Mouse (Mus musculus) urinary bladder, adult 18-20 months (tissue): ENCODE measurements around the gene Skiv2l.
"Not testable (repeated sequence)": the region's sequence is repeated elsewhere in the genome, so short reads cannot be mapped to it uniquely, and the experiment has no call there.

ENCODE experiments used
- DNase-seq, 2 experiments: peaks; one replicate each; pipeline ENCODE4 v3.0.0; 2022; ENCODE audit warnings: low spot score in 2 of 2, mixed read lengths in 2 of 2

Gene Skiv2l

DNA sequence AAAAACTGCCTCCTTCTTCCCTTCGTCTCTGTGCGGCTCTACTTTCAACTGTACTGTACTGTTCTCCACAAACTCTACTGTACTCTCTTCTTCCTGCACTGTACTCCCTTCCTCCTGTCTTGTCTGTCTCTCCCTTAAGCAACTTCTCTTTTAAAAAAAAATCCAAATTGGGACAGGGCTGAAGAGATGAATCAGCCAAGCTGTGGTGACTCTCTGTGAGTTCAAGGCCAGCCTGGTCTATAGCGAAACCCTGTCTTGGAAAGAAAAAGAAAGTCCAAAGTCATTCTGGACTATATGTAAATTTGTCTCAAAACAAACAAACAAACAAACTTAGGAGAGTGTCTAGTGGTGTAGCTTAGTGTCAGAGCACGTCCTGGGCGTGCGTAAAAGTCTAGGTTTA, 24.3 kb upstream of the Skiv2l start:
- DNase-seq: no peak

GRCm38 (mm10) chr17:34865981-34866380, 16.0 kb upstream of the Skiv2l start:
- no peak for DNase-seq

DNA sequence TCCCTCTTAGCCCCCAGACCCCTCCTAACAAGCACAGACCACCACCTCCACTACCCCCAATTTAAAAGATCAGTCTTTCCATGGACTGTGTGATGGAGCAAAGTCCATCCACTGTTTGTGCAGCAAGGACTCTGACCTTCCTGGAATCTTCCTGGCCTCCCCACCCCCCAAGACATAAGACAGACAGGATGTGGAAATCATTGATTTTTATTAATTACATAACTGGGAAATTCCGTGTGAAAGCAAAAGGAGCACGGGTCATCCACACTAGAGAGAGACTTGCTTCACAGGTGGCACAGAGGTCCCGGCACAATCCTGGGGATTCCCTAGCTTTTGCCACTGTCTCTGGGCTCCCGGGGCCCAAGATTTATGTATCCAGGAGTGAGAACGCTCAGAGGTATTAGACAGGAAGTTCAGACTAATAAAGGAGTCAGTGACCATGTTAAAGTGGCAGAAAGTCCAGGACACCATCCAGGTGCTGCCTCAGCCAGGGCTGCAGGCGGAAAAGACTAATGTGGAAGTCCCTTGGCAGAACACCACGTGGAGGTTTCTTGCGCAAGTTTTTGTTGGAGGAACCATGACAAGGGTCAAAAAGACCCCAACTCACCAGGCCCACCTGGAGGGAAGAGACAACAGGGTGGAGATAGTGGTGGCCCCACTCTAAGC, 12.5 kb upstream of the Skiv2l start, which contains the start of gene Cfb:
Gene Cfb (minus strand): TSS at position 103 of the 666 bp plus-strand sequence.
- no peak for DNase-seq

GRCm38 (mm10) chr17:34861704-34862415, 11.8 kb upstream of the Skiv2l start:
- peak in 1 of 2 experiments; percentile 32 for DNase-seq

DNA sequence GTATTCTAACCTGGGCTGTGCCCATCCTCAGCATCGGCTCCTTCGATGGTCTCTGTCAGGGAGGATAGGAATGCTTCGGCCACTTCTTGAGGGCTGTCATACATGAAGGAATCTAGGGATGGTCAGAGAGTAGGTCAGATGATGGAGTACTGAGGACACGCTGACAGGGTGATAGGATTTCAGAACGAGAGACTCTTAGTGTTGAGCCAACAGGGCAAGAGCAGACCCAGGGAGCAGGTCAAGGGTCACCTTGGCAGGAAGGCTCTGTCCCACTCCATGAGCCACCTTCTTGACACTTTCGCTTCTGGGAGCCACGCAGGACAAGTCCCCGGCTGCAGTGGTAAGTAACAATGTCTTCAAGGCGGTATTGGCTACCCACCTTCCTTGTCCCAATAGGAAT, 10.5 kb upstream of the Skiv2l start:
- no peak for DNase-seq

DNA sequence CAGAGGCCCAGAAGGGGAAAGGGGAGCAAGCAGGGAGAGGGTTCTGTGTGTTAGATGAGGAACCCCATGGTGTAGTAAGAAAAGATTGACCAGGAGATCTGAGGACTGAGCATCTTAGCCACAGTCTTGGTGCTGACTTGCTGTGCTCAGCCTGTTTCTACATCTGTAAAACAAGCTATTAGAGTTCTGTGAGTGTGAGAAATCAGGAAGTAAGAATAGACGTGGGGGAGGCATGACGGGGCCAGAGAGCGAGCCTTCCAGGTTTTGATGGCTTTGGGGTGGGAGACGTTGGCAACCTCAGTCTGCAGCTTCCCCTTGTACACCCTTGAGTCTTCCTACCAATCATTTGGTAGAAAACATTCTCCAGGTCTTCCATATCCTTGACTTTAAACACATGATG, 8.7 kb upstream of the Skiv2l start:
- no peak for DNase-seq

GRCm38 (mm10) chr17:34855825-34856224, 5.8 kb upstream of the Skiv2l start:
- peak in 1 of 2 experiments; percentile 42 for DNase-seq

- no peak for DNase-seq
Observed at GRCm38 (mm10) chr17:34854761-34855160, 4.8 kb upstream of the Skiv2l start.

GRCm38 (mm10) chr17:34853511-34853910, 3.5 kb upstream of the Skiv2l start:
- no peak for DNase-seq

GRCm38 (mm10) chr17:34850517-34851125, 611 bp upstream of the Skiv2l start:
- DNase-seq: no peak

DNA sequence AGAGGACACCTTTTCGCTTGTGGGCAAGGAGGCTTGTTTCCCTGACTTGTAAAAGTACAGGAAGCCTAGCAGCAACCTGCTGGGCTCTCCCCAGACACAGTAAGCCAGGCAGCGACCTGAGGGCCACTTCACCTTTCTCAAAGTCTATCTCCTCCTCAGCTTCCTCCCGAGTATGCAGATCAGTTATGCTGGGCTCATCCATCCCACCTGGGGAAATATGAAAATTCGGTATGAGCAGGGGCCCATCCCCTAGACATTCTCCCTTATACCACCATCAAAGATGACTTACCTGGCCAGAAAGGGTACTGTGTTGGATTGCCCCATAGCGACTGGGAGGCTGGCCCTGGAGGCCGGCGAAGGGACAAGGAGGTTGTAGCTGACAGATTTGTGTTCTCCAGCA, 2.4 kb downstream of the Skiv2l start:
- no peak for DNase-seq

- DNase-seq: no peak
Observed at GRCm38 (mm10) chr17:34847192-34847591, 2.8 kb downstream of the Skiv2l start.

DNA sequence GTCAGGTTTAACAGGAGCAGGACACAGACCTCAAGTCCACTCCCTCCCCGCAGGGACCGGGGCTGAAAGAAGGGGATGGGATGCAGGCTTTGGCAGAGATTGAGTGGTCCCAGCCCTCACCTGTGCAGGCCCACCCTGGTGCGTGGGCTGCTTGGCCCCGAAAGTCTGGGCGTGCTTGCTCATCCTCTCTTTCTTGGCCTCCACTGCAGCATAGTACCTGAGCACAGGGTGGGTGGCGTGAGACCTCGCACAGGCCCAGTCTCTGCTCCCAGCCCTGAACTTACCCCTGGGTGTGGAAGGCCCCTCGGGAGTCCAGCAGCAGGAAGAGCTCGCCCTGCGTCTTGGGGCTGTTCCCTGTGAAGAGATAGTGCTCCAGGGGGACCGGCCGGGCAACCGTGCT, 5.1 kb downstream of the Skiv2l start:
- no peak for DNase-seq

- DNase-seq: no peak
Observed at GRCm38 (mm10) chr17:34840736-34841307, 9.2 kb downstream of the Skiv2l start.

DNA sequence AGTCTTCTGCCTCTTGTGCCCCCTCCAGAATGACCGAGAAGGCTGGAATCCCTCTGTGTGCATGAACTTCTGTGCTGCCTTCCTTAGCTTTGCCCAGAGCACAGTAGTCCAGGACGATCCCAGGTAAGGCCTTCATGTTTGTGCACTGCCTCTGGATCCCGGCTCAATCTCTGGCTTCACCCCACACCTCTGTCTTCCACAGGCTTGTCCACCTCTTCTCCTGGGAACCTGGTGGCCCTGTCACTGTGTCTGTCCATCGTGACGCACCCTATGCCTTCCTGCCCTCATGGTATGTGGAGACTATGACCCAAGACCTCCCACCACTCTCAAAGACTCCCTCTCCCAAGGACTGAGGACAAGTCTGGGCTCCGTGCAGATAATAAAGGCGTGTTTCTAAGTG, 11.2 kb downstream of the Skiv2l start:
- no peak for DNase-seq

DNA sequence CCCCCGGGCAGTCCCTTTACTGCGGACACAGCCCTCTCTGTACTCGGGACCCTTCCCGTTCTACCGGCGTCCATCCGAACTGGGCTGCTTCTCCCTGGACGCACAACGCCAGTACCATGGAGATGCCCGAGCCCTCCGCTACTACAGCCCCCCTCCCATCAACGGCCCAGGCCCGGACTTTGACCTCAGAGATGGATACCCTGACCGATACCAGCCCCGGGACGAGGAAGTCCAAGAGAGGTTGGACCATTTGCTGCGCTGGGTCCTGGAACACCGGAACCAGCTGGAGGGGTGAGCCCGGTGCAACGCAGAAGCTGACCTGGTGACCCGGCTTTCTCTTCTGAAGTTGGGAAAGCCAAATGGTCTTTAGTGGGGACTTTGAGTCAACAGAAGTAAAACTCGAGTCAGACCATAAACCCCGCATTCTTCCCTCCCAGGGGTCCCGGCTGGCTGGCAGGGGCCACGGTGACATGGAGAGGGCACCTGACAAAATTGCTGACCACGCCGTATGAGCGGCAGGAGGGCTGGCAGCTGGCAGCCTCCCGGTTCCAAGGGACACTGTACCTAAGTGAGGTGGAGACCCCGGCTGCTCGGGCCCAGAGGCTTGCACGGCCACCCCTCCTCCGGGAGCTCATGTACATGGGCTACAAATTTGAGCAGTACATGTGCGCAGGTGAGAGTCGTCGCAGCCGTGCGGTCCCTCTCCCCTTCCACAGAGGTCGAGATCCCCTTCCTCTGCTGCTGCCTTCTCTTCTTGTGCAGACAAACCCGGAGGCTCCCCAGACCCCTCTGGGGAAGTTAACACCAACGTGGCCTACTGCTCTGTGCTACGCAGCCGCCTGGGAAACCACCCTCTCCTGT, 12.3 kb downstream of the Skiv2l start:
- DNase-seq: no peak

DNA sequence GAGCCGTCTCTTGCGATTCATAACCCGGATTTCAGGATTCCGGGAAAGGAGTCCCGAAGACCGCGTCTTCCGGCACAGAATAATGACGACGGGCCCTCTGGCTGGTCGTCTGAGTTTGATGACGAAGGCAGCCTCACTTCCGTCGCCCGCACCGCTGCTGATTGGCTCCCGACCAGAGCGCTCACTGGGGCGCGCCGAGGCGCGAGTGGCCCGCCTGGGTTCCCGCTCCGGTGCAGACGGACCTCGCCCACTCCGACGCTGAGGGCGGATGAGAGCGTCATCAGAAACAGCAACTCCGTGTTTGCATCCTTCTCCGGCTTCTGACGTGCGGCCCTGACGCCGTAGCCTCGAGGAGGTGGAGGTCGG, 13.2 kb downstream of the Skiv2l start, which contains the start of the genes Stk19 and Dxo:
Gene Stk19 (minus strand): TSS at position 90 of the 366 bp plus-strand sequence.
Gene Dxo (plus strand): TSS at position 164 of the 366 bp plus-strand sequence.
- DNase-seq: peak; percentile 93

DNA sequence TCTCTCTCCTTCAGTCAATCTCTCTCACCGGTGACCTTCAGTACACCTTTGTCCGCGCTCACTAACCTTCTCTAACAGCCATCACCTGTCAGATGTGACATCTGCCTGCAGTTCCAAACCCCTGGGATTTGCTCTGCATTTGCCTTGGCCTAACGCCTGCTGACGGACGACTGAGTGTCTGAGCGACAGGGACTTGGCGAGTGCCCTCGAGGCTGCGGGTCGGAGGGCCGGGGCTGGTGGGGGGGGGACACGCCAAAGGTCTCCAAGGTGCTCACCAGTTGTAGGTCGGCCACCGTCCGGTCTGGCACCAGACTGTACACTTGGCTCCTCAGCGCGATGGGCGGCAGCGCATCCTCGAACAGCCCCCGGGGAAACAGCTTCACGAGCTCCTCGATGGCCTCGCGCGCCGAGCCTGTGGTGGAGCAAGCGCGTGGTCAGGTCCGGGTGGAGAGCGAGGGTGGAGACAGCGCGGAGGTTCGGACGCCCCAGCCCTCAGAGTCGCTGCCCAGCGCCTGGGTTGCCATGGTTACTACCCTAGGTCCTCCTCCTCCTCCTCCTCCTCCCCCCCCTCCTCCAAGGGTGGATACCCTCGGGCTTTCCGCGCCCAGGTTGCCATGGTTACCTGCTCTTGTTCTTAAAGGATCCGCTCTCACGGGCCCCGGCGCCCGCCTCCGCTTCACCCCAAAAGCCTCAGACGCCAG, 13.7 kb downstream of the Skiv2l start:
- no peak for DNase-seq

- DNase-seq: not testable (repeated sequence)
Observed at GRCm38 (mm10) chr17:34830776-34831175, 19.2 kb downstream of the Skiv2l start.

DNA sequence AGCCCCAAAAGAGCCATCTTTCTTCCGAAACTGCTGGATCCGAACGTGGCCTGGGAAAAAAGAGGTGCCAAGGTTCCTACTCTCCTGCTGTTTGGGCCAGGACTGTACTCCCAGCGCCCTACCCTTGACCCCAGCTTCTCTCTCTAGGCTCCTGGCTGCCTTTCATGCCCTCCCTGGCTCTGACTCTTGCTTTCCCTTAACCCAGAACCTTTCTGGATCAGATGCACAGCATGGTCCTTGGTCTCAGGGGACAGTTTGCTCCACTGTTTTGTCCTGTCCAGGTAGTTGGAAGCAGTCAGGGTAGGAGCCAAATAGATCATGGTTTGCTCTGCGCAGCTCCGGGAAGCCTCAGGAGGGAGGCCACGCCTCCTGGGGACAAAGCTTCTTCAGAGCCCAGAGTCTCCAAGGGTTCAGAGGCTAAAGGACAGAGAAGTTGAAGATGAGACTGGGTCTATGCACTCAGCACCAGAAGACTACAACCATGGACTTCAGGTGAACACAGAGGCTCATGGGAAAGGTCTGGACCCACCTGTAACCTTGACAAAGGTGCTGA, 35.1 kb downstream of the Skiv2l start:
- DNase-seq: no peak

- DNase-seq: peak in 1 of 2 experiments; percentile 41
Observed at GRCm38 (mm10) chr17:34813747-34814146, 36.3 kb downstream of the Skiv2l start.
